Mouse (Mus musculus): ENCODE data around the gene Kdsr.

DNA sequence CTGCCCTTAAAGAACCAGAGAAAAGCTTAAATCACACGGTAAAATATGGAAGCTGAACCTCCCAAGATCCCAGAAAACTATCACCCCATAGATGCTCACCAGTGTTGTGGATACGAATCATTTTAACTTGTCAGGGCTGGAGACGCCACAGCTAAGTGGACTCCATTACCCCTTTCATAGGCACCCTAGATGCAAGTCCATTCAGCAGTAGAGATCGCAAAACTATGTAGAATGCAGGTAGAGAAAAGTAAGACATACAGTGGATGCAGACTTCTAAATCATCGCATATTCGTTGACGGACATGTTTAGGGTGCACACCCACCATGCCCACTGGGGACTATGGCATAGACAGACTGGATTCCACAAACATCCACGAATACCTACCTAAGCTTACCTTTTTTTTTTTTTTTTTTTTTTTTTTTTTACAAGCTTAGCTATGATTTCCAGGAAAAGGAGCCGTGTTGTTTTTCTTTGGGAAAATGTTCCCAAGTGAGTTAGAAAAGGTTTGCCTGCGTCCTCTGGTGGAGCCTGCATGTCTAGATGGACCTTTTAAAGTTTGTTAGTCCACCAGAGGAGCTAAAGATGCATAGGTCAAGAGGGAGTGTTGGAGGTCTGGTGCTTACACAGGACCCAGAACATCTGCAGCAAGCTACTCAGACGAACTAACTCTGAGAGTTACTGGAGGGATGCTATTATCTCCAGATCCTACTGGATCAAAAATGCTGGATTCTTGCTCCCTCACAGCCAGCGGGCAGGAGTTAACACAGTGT lies 48.0 kb downstream of the Kdsr start:
- TF ChIP-seq POLR2A (IDR thresholded peaks at IDR 0.05; ENCODE audit: insufficient read length, low read depth) = no peak
- TF ChIP-seq TCF3 (IDR thresholded peaks at IDR 0.05; ENCODE audit: insufficient read length, low read depth) = no peak
- TF ChIP-seq TCF12 (IDR thresholded peaks at IDR 0.05; ENCODE audit: insufficient read depth, poor library complexity, severe bottlenecking) = no peak
- TF ChIP-seq USF1 (IDR thresholded peaks at IDR 0.05; ENCODE audit: low read depth) = no peak
- no peak for TF ChIP-seq MAX (IDR thresholded peaks at IDR 0.05; ENCODE audit: low read depth)
- TF ChIP-seq POLR2AphosphoS2 (IDR thresholded peaks at IDR 0.05; ENCODE audit: insufficient read length, low read depth) = no peak
- TF ChIP-seq CEBPB (IDR thresholded peaks at IDR 0.05; ENCODE audit: insufficient read depth, poor library complexity, severe bottlenecking) = no peak
- no peak for TF ChIP-seq E2F4 (IDR thresholded peaks at IDR 0.05; ENCODE audit: insufficient read depth)
- no peak for TF ChIP-seq MYOG (IDR thresholded peaks at IDR 0.05; ENCODE audit: control insufficient read depth in 1 of 3, insufficient read depth in 1 of 3, insufficient read length in 2 of 3, low read depth in 2 of 3)
- no peak for TF ChIP-seq SRF (IDR thresholded peaks at IDR 0.05; ENCODE audit: control insufficient read depth, insufficient read length, low read depth)
